Mouse (Mus musculus) adrenal gland, postnatal 0 days (tissue): ENCODE results near the gene Tusc1. TPM values are rescaled to one million over a fixed set of nuclear protein-coding genes. Genes with fewer than 3 reads are reported as not detected.

Experiments used
- polyA plus RNA-seq: library from polyadenylated mRNA; unstranded; fragments of >200 nt; fragmentation: Nextera tagmentation; extraction: Ambion mirVana; gene quantifications from 2 replicates; pipeline ENCODE4 v1.2.1, GENCODE M21; 2015

Tusc1 gene
- 19.2 and 27.7 TPM in 2 replicates for polyA plus RNA-seq

GRCm38 (mm10) chr4:93335118-93336003 is at the start of gene Tusc1:
Gene Tusc1 (minus strand): TSS chr4:93335511.

